Mouse (Mus musculus): ENCODE measurements at regions not wholly inside any gene's neighbourhood (a gene's known extent, or its start where the extent isn't known, plus 50 kb on each side); places are given as distances from the start of the nearest gene placed in this dataset.

GRCm38 (mm10) chr13:97633551-97633950, 126.9 kb downstream of the Gm10260 start:
- no peak overlapping the region for H3K4me2 ChIP-seq (ENCODE audit: low read depth)
- H3K4me3 ChIP-seq (ENCODE audit: low read depth, low read length), result no peak overlapping the region
- peaks cover 15% of the 10 kb centered on the region for H3K4me1 ChIP-seq (ENCODE audit: insufficient read depth)
- H3K27ac ChIP-seq (ENCODE audit: low read depth, low read length), result no peak overlapping the region
- DNase-seq (peak; percentile 59), ATAC-seq (no peak)
- no peaks in the 10 kb centered on the region for H3K27me3 ChIP-seq (ENCODE audit: insufficient read depth, low read length)
- no peak for TF ChIP-seq CTCF (IDR thresholded peaks at IDR 0.05; ENCODE audit: low read depth)
- 58% methylated on average over 4 of the region's 4 CpGs for WGBS
- no peaks in the 10 kb centered on the region for H3K36me3 ChIP-seq (ENCODE audit: insufficient read depth)
- no peak overlapping the region for H3K9ac ChIP-seq
- no peaks in the 10 kb centered on the region; the same call in 1 of the 2 replicates for H3K9me3 ChIP-seq (ENCODE audit: low read length)

GRCm38 (mm10) chr13:97631872-97632402, 128.5 kb downstream of the Gm10260 start:
- no peaks in the 10 kb centered on the region for H3K36me3 ChIP-seq (ENCODE audit: insufficient read depth)
- no peak overlapping the region for H3K4me3 ChIP-seq (ENCODE audit: low read depth, low read length)
- no peak for DNase-seq
- H3K4me2 ChIP-seq (ENCODE audit: low read depth), result no peak overlapping the region
- TF ChIP-seq CTCF (IDR thresholded peaks at IDR 0.05; ENCODE audit: low read depth), result no peak
- peaks cover 11% of the 10 kb centered on the region; the same call in 1 of the 2 replicates for H3K4me1 ChIP-seq (ENCODE audit: insufficient read depth)
- no peak for ATAC-seq
- no peak overlapping the region for H3K9ac ChIP-seq
- H3K27me3 ChIP-seq (ENCODE audit: insufficient read depth, low read length), result no peaks in the 10 kb centered on the region
- no peak overlapping the region for H3K27ac ChIP-seq (ENCODE audit: low read depth, low read length)
- H3K9me3 ChIP-seq (ENCODE audit: low read length), result no peaks in the 10 kb centered on the region
- 85% methylated on average over 13 of the region's 13 CpGs for WGBS

GRCm38 (mm10) chr13:97630921-97631320, 129.5 kb downstream of the Gm10260 start:
- Histone ChIP-seq H3K36me3 (ENCODE audit: insufficient read depth) (no peaks in the 10 kb centered on the region), H3K9ac (no peak overlapping the region), H3K4me1 (ENCODE audit: insufficient read depth) (peaks cover 11% of the 10 kb centered on the region; the same call in 1 of the 2 replicates), H3K4me2 (ENCODE audit: low read depth) (no peak overlapping the region), H3K4me3 (ENCODE audit: low read depth, low read length) (no peak overlapping the region), H3K27me3 (ENCODE audit: insufficient read depth, low read length) (no peaks in the 10 kb centered on the region), H3K9me3 (ENCODE audit: low read length) (no peaks in the 10 kb centered on the region), H3K27ac (ENCODE audit: low read depth, low read length) (no peak overlapping the region)
- no peak for ATAC-seq
- TF ChIP-seq CTCF (IDR thresholded peaks at IDR 0.05; ENCODE audit: low read depth), result no peak
- 95% methylated on average over 5 of the region's 5 CpGs for WGBS
- no peak for DNase-seq

GRCm38 (mm10) chr13:97628608-97629007, 131.8 kb downstream of the Gm10260 start:
- no peak for ATAC-seq
- DNase-seq, result no peak
- H3K27ac ChIP-seq (ENCODE audit: low read depth, low read length), result no peak overlapping the region
- no peak for TF ChIP-seq CTCF (IDR thresholded peaks at IDR 0.05; ENCODE audit: low read depth)
- H3K9me3 ChIP-seq (ENCODE audit: low read length), result no peaks in the 10 kb centered on the region
- H3K4me3 ChIP-seq (ENCODE audit: low read depth, low read length), result no peak overlapping the region
- H3K36me3 ChIP-seq (ENCODE audit: insufficient read depth), result no peaks in the 10 kb centered on the region
- no peak overlapping the region for H3K9ac ChIP-seq
- H3K4me2 ChIP-seq (ENCODE audit: low read depth), result no peak overlapping the region
- no peaks in the 10 kb centered on the region for H3K27me3 ChIP-seq (ENCODE audit: insufficient read depth, low read length)
- H3K4me1 ChIP-seq (ENCODE audit: insufficient read depth), result 0 out of 2 replicates have a peak, but pooled peaks cover 3% of the 10 kb centered on the region
- 78% methylated on average over 7 of the region's 7 CpGs for WGBS

GRCm38 (mm10) chr13:97627247-97627646, 133.2 kb downstream of the Gm10260 start:
- Histone ChIP-seq H3K4me1 (ENCODE audit: insufficient read depth) (no peaks in the 10 kb centered on the region), H3K27me3 (ENCODE audit: insufficient read depth, low read length) (no peaks in the 10 kb centered on the region), H3K4me3 (ENCODE audit: low read depth, low read length) (no peak overlapping the region), H3K9ac (no peak overlapping the region), H3K4me2 (ENCODE audit: low read depth) (no peak overlapping the region), H3K9me3 (ENCODE audit: low read length) (no peaks in the 10 kb centered on the region), H3K27ac (ENCODE audit: low read depth, low read length) (no peak overlapping the region), H3K36me3 (ENCODE audit: insufficient read depth) (no peaks in the 10 kb centered on the region)
- ATAC-seq (no peak), DNase-seq (no peak)
- 77% methylated on average over 10 of the region's 10 CpGs for WGBS
- no peak for TF ChIP-seq CTCF (IDR thresholded peaks at IDR 0.05; ENCODE audit: low read depth)

GRCm38 (mm10) chr13:97626786-97627185, 133.6 kb downstream of the Gm10260 start:
- DNase-seq (no peak), ATAC-seq (no peak)
- Histone ChIP-seq H3K4me1 (ENCODE audit: insufficient read depth) (no peaks in the 10 kb centered on the region), H3K27ac (ENCODE audit: low read depth, low read length) (no peak overlapping the region), H3K4me2 (ENCODE audit: low read depth) (no peak overlapping the region), H3K36me3 (ENCODE audit: insufficient read depth) (no peaks in the 10 kb centered on the region), H3K27me3 (ENCODE audit: insufficient read depth, low read length) (no peaks in the 10 kb centered on the region), H3K4me3 (ENCODE audit: low read depth, low read length) (no peak overlapping the region), H3K9me3 (ENCODE audit: low read length) (no peaks in the 10 kb centered on the region), H3K9ac (no peak overlapping the region)
- 79% methylated on average over 5 of the region's 5 CpGs for WGBS
- no peak for TF ChIP-seq CTCF (IDR thresholded peaks at IDR 0.05; ENCODE audit: low read depth)

GRCm38 (mm10) chr13:97626116-97626515, 134.3 kb downstream of the Gm10260 start:
- H3K27me3 ChIP-seq (ENCODE audit: insufficient read depth, low read length), result no peaks in the 10 kb centered on the region
- no peak overlapping the region for H3K27ac ChIP-seq (ENCODE audit: low read depth, low read length)
- ATAC-seq (no peak), DNase-seq (no peak)
- no peak overlapping the region for H3K4me2 ChIP-seq (ENCODE audit: low read depth)
- no peaks in the 10 kb centered on the region for H3K4me1 ChIP-seq (ENCODE audit: insufficient read depth)
- H3K4me3 ChIP-seq (ENCODE audit: low read depth, low read length), result no peak overlapping the region
- no peaks in the 10 kb centered on the region for H3K9me3 ChIP-seq (ENCODE audit: low read length)
- no peak for TF ChIP-seq CTCF (IDR thresholded peaks at IDR 0.05; ENCODE audit: low read depth)
- H3K36me3 ChIP-seq (ENCODE audit: insufficient read depth), result no peaks in the 10 kb centered on the region
- H3K9ac ChIP-seq, result no peak overlapping the region
- 91% methylated on average over 5 of the region's 5 CpGs for WGBS
